Mouse (Mus musculus): ENCODE results near the gene Mto1.
"Not testable (repeated sequence)": the region's sequence is repeated elsewhere in the genome, so short reads cannot be mapped to it uniquely, and the experiment has no call there.

Gene Mto1

GRCm38 (mm10) chr9:78506722-78507077 is 58.7 kb downstream of the Mto1 start:
- no peak for DNase-seq

- DNase-seq, result no peak
These were observed 60.2 kb downstream of the Mto1 start for GRCm38 (mm10) chr9:78508106-78508786.

GRCm38 (mm10) chr9:78511705-78512104 is 63.7 kb downstream of the Mto1 start:
- DNase-seq, result no peak

GRCm38 (mm10) chr9:78513776-78514500 is 65.9 kb downstream of the Mto1 start:
- DNase-seq, result no peak

- no peak for DNase-seq
These were observed 66.7 kb downstream of the Mto1 start for GRCm38 (mm10) chr9:78514681-78515080.

GRCm38 (mm10) chr9:78516125-78516524 is 68.1 kb downstream of the Mto1 start:
- DNase-seq, result no peak

- DNase-seq, result not testable (repeated sequence)
These were observed 69.2 kb downstream of the Mto1 start for GRCm38 (mm10) chr9:78517237-78517636.

GRCm38 (mm10) chr9:78520127-78520779 is 72.2 kb downstream of the Mto1 start:
- DNase-seq, result peak; percentile 53 to 76

GRCm38 (mm10) chr9:78520780-78521601 is 73.0 kb downstream of the Mto1 start:
- peak; percentile 78 to 80 for DNase-seq

- DNase-seq, result peak; percentile 39 to 44
These were observed 73.7 kb downstream of the Mto1 start for GRCm38 (mm10) chr9:78521689-78522088.

All from kidney, postnatal 36 days (tissue).